Mouse (Mus musculus): ENCODE results near the gene Adat1. TPM values are rescaled to one million over a fixed set of nuclear protein-coding genes. Genes with fewer than 3 reads are reported as not detected.

Adat1 gene
- polyA plus RNA-seq, 1 experiment from 2014 or later: 5.6 TPM

- Histone ChIP-seq H3K36me3 (ENCODE audit: control insufficient read depth, insufficient read depth, low read length) (peaks cover 17% of the 10 kb centered on the region), H3K27me3 (ENCODE audit: control insufficient read depth, insufficient read depth, low read length) (no peaks in the 10 kb centered on the region), H3K9ac (replicated peaks; ENCODE audit: low read length) (no peak overlapping the region), H3K4me2 (ENCODE audit: low read length) (no peak overlapping the region), H3K27ac (replicated peaks; ENCODE audit: low read depth, low read length) (no peak overlapping the region), H3K4me1 (ENCODE audit: control insufficient read depth, insufficient read depth, low read length) (no peaks in the 10 kb centered on the region), H3K4me3 (replicated peaks; ENCODE audit: low read depth, low read length) (no peak overlapping the region), H3K9me3 (ENCODE audit: control insufficient read depth, low read length) (no peaks in the 10 kb centered on the region)
- WGBS: 72% methylated on average over 5 of the region's 5 CpGs
- ATAC-seq (ENCODE audit: low FRiP score, low TSS enrichment) (no peak), DNase-seq (no peak)
Measured at GRCm38 (mm10) chr8:111964351-111964750, 27.8 kb downstream of the Adat1 start.

GRCm38 (mm10) chr8:111963546-111963945, 28.6 kb downstream of the Adat1 start:
- Histone ChIP-seq H3K9ac (replicated peaks; ENCODE audit: low read length) (no peak overlapping the region), H3K27me3 (ENCODE audit: control insufficient read depth, insufficient read depth, low read length) (no peaks in the 10 kb centered on the region), H3K9me3 (ENCODE audit: control insufficient read depth, low read length) (no peaks in the 10 kb centered on the region), H3K4me1 (ENCODE audit: control insufficient read depth, insufficient read depth, low read length) (no peaks in the 10 kb centered on the region), H3K4me2 (ENCODE audit: low read length) (no peak overlapping the region), H3K36me3 (ENCODE audit: control insufficient read depth, insufficient read depth, low read length) (peaks cover 23% of the 10 kb centered on the region), H3K4me3 (replicated peaks; ENCODE audit: low read depth, low read length) (no peak overlapping the region), H3K27ac (replicated peaks; ENCODE audit: low read depth, low read length) (no peak overlapping the region)
- no peak for DNase-seq
- ATAC-seq (ENCODE audit: low FRiP score, low TSS enrichment): no peak
- 76% methylated on average over 4 of the region's 4 CpGs for WGBS

- H3K27ac ChIP-seq (replicated peaks; ENCODE audit: low read depth, low read length): no peak overlapping the region
- H3K4me1 ChIP-seq (ENCODE audit: control insufficient read depth, insufficient read depth, low read length): no peaks in the 10 kb centered on the region
- DNase-seq (no peak), ATAC-seq (ENCODE audit: low FRiP score, low TSS enrichment) (no peak)
- WGBS: 63% methylated on average over 10 of the region's 10 CpGs
- H3K4me2 ChIP-seq (ENCODE audit: low read length): no peak overlapping the region
- no peak overlapping the region for H3K4me3 ChIP-seq (replicated peaks; ENCODE audit: low read depth, low read length)
- no peaks in the 10 kb centered on the region for H3K27me3 ChIP-seq (ENCODE audit: control insufficient read depth, insufficient read depth, low read length)
- peaks cover 22% of the 10 kb centered on the region for H3K36me3 ChIP-seq (ENCODE audit: control insufficient read depth, insufficient read depth, low read length)
- H3K9me3 ChIP-seq (ENCODE audit: control insufficient read depth, low read length): no peaks in the 10 kb centered on the region
- no peak overlapping the region for H3K9ac ChIP-seq (replicated peaks; ENCODE audit: low read length)
Measured at GRCm38 (mm10) chr8:111963091-111963490, 29.0 kb downstream of the Adat1 start.

GRCm38 (mm10) chr8:111962589-111962988, 29.5 kb downstream of the Adat1 start:
- Histone ChIP-seq H3K4me3 (replicated peaks; ENCODE audit: low read depth, low read length) (no peak overlapping the region), H3K9me3 (ENCODE audit: control insufficient read depth, low read length) (no peaks in the 10 kb centered on the region), H3K4me1 (ENCODE audit: control insufficient read depth, insufficient read depth, low read length) (no peaks in the 10 kb centered on the region), H3K4me2 (ENCODE audit: low read length) (no peak overlapping the region), H3K36me3 (ENCODE audit: control insufficient read depth, insufficient read depth, low read length) (peaks cover 21% of the 10 kb centered on the region), H3K27ac (replicated peaks; ENCODE audit: low read depth, low read length) (no peak overlapping the region), H3K9ac (replicated peaks; ENCODE audit: low read length) (no peak overlapping the region), H3K27me3 (ENCODE audit: control insufficient read depth, insufficient read depth, low read length) (no peaks in the 10 kb centered on the region)
- DNase-seq: no peak
- 68% methylated on average over 1 of the region's 1 CpGs for WGBS
- ATAC-seq (ENCODE audit: low FRiP score, low TSS enrichment): no peak

GRCm38 (mm10) chr8:111961330-111961729, 30.8 kb downstream of the Adat1 start:
- no peak overlapping the region for H3K9ac ChIP-seq (replicated peaks; ENCODE audit: low read length)
- H3K27me3 ChIP-seq (ENCODE audit: control insufficient read depth, insufficient read depth, low read length): no peaks in the 10 kb centered on the region
- H3K36me3 ChIP-seq (ENCODE audit: control insufficient read depth, insufficient read depth, low read length): peaks cover 34% of the 10 kb centered on the region
- H3K27ac ChIP-seq (replicated peaks; ENCODE audit: low read depth, low read length): no peak overlapping the region
- no peak for ATAC-seq (ENCODE audit: low FRiP score, low TSS enrichment)
- H3K4me1 ChIP-seq (ENCODE audit: control insufficient read depth, insufficient read depth, low read length): no peaks in the 10 kb centered on the region
- no peak overlapping the region for H3K4me3 ChIP-seq (replicated peaks; ENCODE audit: low read depth, low read length)
- no peak overlapping the region for H3K4me2 ChIP-seq (ENCODE audit: low read length)
- DNase-seq: no peak
- 68% methylated on average over 3 of the region's 3 CpGs for WGBS
- H3K9me3 ChIP-seq (ENCODE audit: control insufficient read depth, low read length): no peaks in the 10 kb centered on the region

- DNase-seq: no peak
- no peak overlapping the region for H3K4me2 ChIP-seq (ENCODE audit: low read length)
- no peaks in the 10 kb centered on the region for H3K4me1 ChIP-seq (ENCODE audit: control insufficient read depth, insufficient read depth, low read length)
- ATAC-seq (ENCODE audit: low FRiP score, low TSS enrichment): no peak
- no peak overlapping the region for H3K4me3 ChIP-seq (replicated peaks; ENCODE audit: low read depth, low read length)
- H3K36me3 ChIP-seq (ENCODE audit: control insufficient read depth, insufficient read depth, low read length): peaks cover 36% of the 10 kb centered on the region
- no peak overlapping the region for H3K9ac ChIP-seq (replicated peaks; ENCODE audit: low read length)
- 68% methylated on average over 15 of the region's 15 CpGs for WGBS
- no peaks in the 10 kb centered on the region for H3K27me3 ChIP-seq (ENCODE audit: control insufficient read depth, insufficient read depth, low read length)
- no peak overlapping the region for H3K27ac ChIP-seq (replicated peaks; ENCODE audit: low read depth, low read length)
- no peaks in the 10 kb centered on the region for H3K9me3 ChIP-seq (ENCODE audit: control insufficient read depth, low read length)
Measured at GRCm38 (mm10) chr8:111960591-111961321, 31.3 kb downstream of the Adat1 start.

GRCm38 (mm10) chr8:111957231-111957630, 34.9 kb downstream of the Adat1 start:
- ATAC-seq (ENCODE audit: low FRiP score, low TSS enrichment): no peak
- H3K27ac ChIP-seq (replicated peaks; ENCODE audit: low read depth, low read length): no peak overlapping the region
- 99% methylated on average over 2 of the region's 2 CpGs for WGBS
- DNase-seq: no peak
- no peaks in the 10 kb centered on the region for H3K4me1 ChIP-seq (ENCODE audit: control insufficient read depth, insufficient read depth, low read length)
- H3K4me3 ChIP-seq (replicated peaks; ENCODE audit: low read depth, low read length): no peak overlapping the region
- H3K9me3 ChIP-seq (ENCODE audit: control insufficient read depth, low read length): no peaks in the 10 kb centered on the region
- no peak overlapping the region for H3K4me2 ChIP-seq (ENCODE audit: low read length)
- H3K27me3 ChIP-seq (ENCODE audit: control insufficient read depth, insufficient read depth, low read length): no peaks in the 10 kb centered on the region
- H3K9ac ChIP-seq (replicated peaks; ENCODE audit: low read length): no peak overlapping the region
- H3K36me3 ChIP-seq (ENCODE audit: control insufficient read depth, insufficient read depth, low read length): peaks cover 60% of the 10 kb centered on the region

GRCm38 (mm10) chr8:111955879-111956278, 36.2 kb downstream of the Adat1 start:
- no peak for DNase-seq
- no peak for ATAC-seq (ENCODE audit: low FRiP score, low TSS enrichment)
- no peaks in the 10 kb centered on the region for H3K27me3 ChIP-seq (ENCODE audit: control insufficient read depth, insufficient read depth, low read length)
- no peak overlapping the region for H3K4me2 ChIP-seq (ENCODE audit: low read length)
- H3K4me1 ChIP-seq (ENCODE audit: control insufficient read depth, insufficient read depth, low read length): no peaks in the 10 kb centered on the region
- H3K36me3 ChIP-seq (ENCODE audit: control insufficient read depth, insufficient read depth, low read length): peaks cover 71% of the 10 kb centered on the region
- H3K9ac ChIP-seq (replicated peaks; ENCODE audit: low read length): no peak overlapping the region
- no peak overlapping the region for H3K27ac ChIP-seq (replicated peaks; ENCODE audit: low read depth, low read length)
- H3K9me3 ChIP-seq (ENCODE audit: control insufficient read depth, low read length): no peaks in the 10 kb centered on the region
- 94% methylated on average over 5 of the region's 5 CpGs for WGBS
- no peak overlapping the region for H3K4me3 ChIP-seq (replicated peaks; ENCODE audit: low read depth, low read length)

- Histone ChIP-seq H3K4me2 (ENCODE audit: low read length) (no peak overlapping the region), H3K9ac (replicated peaks; ENCODE audit: low read length) (no peak overlapping the region), H3K27ac (replicated peaks; ENCODE audit: low read depth, low read length) (no peak overlapping the region), H3K36me3 (ENCODE audit: control insufficient read depth, insufficient read depth, low read length) (peaks cover 67% of the 10 kb centered on the region), H3K9me3 (ENCODE audit: control insufficient read depth, low read length) (no peaks in the 10 kb centered on the region), H3K4me3 (replicated peaks; ENCODE audit: low read depth, low read length) (no peak overlapping the region), H3K4me1 (ENCODE audit: control insufficient read depth, insufficient read depth, low read length) (no peaks in the 10 kb centered on the region), H3K27me3 (ENCODE audit: control insufficient read depth, insufficient read depth, low read length) (no peaks in the 10 kb centered on the region)
- no peak for DNase-seq
- ATAC-seq (ENCODE audit: low FRiP score, low TSS enrichment): no peak
- WGBS: 92% methylated on average over 4 of the region's 4 CpGs
Measured at GRCm38 (mm10) chr8:111954844-111955594, 37.1 kb downstream of the Adat1 start.

Data from midbrain, embryonic 14.5 days (tissue).